In genomic region chr1:189028267-189028666, GRCm38 (mm10) we compare ENCODE assay signal across 8 mouse cellular contexts. TPM values are rescaled to one million over a fixed set of nuclear protein-coding genes. Genes with fewer than 3 reads are reported as not detected.
DNase-seq lines count a peak whose midpoint lies in the region; ATAC-seq and TF ChIP-seq lines count a peak whose summit lies in the region.

No protein-coding gene starts in this region.

- TF ChIP-seq CTCF in intestine, postnatal 0 days (IDR thresholded peaks at IDR 0.05; ENCODE audit: low read depth): peak; percentile 80

- no peaks in the 10 kb centered on the region for H3K4me1 ChIP-seq in intestine, postnatal 0 days (replicated peaks; ENCODE audit: control insufficient read depth, insufficient read depth, low read length)
- no peaks in the 10 kb centered on the region for H3K4me1 ChIP-seq in intestine, embryonic 16.5 days (ENCODE audit: control insufficient read depth, insufficient read depth, low read length)

- no peak overlapping the region for H3K27ac ChIP-seq in intestine, postnatal 0 days (ENCODE audit: low read depth, low read length)
- H3K27ac ChIP-seq in intestine, embryonic 16.5 days (ENCODE audit: low read length): no peak overlapping the region

- peak; percentile 33 for DNase-seq in right cerebral cortex, postnatal 4 days
- DNase-seq in right cerebral cortex, postnatal 14 days: no peak
- DNase-seq in cerebellum, adult 18-20 months: peak; percentile 42 to 63
- no peak for DNase-seq in layer of hippocampus, adult 9-10 months (ENCODE audit: low spot score)

- H3K36me3 ChIP-seq in intestine, postnatal 0 days (ENCODE audit: control insufficient read depth, insufficient read depth): no peaks in the 10 kb centered on the region
- H3K36me3 ChIP-seq in intestine, embryonic 16.5 days (ENCODE audit: control insufficient read depth, insufficient read depth, low read length): no peaks in the 10 kb centered on the region

- no peaks in the 10 kb centered on the region for H3K9me3 ChIP-seq in intestine, postnatal 0 days (ENCODE audit: control insufficient read depth)
- H3K9me3 ChIP-seq in intestine, embryonic 16.5 days (ENCODE audit: control insufficient read depth, low read length): no peaks in the 10 kb centered on the region

- no peak for ATAC-seq in intestine, postnatal 0 days
- ATAC-seq in intestine, embryonic 16.5 days: no peak
- ATAC-seq in neutrophil, adult 5-6 weeks (ENCODE audit: extremely low read depth, insufficient number of reproducible peaks, low FRiP score, poor library complexity, severe bottlenecking): peak; percentile 39; the same call in 1 of the 2 replicates
- ATAC-seq in inflammation-experienced regulatory T-cells, adult 6 months: no peak

- H3K9ac ChIP-seq in intestine, postnatal 0 days (ENCODE audit: low read depth, low read length): no peak overlapping the region
- no peak overlapping the region for H3K9ac ChIP-seq in intestine, embryonic 16.5 days (ENCODE audit: low read depth, low read length)

- H3K4me3 ChIP-seq in intestine, postnatal 0 days (ENCODE audit: low read depth, low read length): no peak overlapping the region
- no peak overlapping the region for H3K4me3 ChIP-seq in intestine, embryonic 16.5 days (ENCODE audit: low read length)

- no peaks in the 10 kb centered on the region for H3K27me3 ChIP-seq in intestine, postnatal 0 days (replicated peaks; ENCODE audit: control insufficient read depth, insufficient read depth, low read length)
- no peaks in the 10 kb centered on the region for H3K27me3 ChIP-seq in intestine, embryonic 16.5 days (replicated peaks; ENCODE audit: control insufficient read depth, insufficient read depth, low read length)

- 37% methylated on average over 1 of the region's 1 CpGs for WGBS in intestine, postnatal 0 days
- 60% methylated on average over 1 of the region's 1 CpGs for WGBS in intestine, embryonic 16.5 days

- no peak overlapping the region for H3K4me2 ChIP-seq in intestine, postnatal 0 days (replicated peaks; ENCODE audit: low read depth)
- no peak overlapping the region for H3K4me2 ChIP-seq in intestine, embryonic 16.5 days (ENCODE audit: low read depth, low read length)

RNA-seq across cellular contexts. Expression of gene Kctd3, which starts 20.6 kb away (rescaled TPM):
- 9.3 and 9.9 TPM in 2 replicates for polyA plus RNA-seq in intestine, postnatal 0 days (2015; fragmentation: Nextera tagmentation; extraction: Ambion mirVana)
- 17.9 and 18.3 TPM in 2 replicates for polyA plus RNA-seq in intestine, embryonic 16.5 days (2015; fragmentation: Nextera tagmentation; extraction: Ambion mirVana)
- total RNA-seq in neutrophil, adult 5-6 weeks (2017): 68.0 and 73.3 TPM in 2 replicates
- polyA plus RNA-seq in inflammation-experienced regulatory T-cells, adult 6 months (2017; shearing (Covaris generic)): 10 to 100 TPM in 1 of 3 experiments, 1 to 10 TPM in 2; 3.7 to 11.3 (median 7.7) TPM

Comparison
In these comparisons a context has a peak if more than half of its experiments do, and no peak if none do; other contexts are left out.
1. DNase-seq: peak in right cerebral cortex, postnatal 4 days (single experiment) and cerebellum, adult 18-20 months (2 of 2); none in right cerebral cortex, postnatal 14 days (single experiment) and layer of hippocampus, adult 9-10 months (single experiment).